9 mouse cellular contexts compared by ENCODE assay signal in genomic region chr2:54436736-54437500, GRCm38 (mm10). TPM values are rescaled to one million over a fixed set of nuclear protein-coding genes. Genes with fewer than 3 reads are reported as not detected.
DNase-seq lines count a peak whose midpoint lies in the region; ATAC-seq and TF ChIP-seq lines count a peak whose summit lies in the region.
"Had no signal": no experiment of that assay in that cellular context is flagged by ENCODE, and none has a peak within 500 bp of the region (broad histone marks: within the 10 kb centered on the region; RNA-seq: fewer than 3 reads in every experiment).

No protein-coding gene starts in this region.

- no peaks in the 10 kb centered on the region for H3K4me1 ChIP-seq in lung, embryonic 14.5 days (ENCODE audit: insufficient read depth)
- H3K4me1 ChIP-seq in embryonic facial prominence, embryonic 11.5 days (ENCODE audit: control insufficient read depth, insufficient read depth, low read length), result 0 out of 2 replicates have a peak, but pooled peaks cover 3% of the 10 kb centered on the region
- no peaks in the 10 kb centered on the region; the same call in 1 of the 2 replicates for H3K4me1 ChIP-seq in intestine, embryonic 16.5 days (ENCODE audit: control insufficient read depth, insufficient read depth, low read length)
- H3K4me1 ChIP-seq in stomach, postnatal 0 days (replicated peaks; ENCODE audit: control insufficient read depth, insufficient read depth), result no peaks in the 10 kb centered on the region

- peak; percentile 47; the same call in 1 of the 2 replicates for ATAC-seq in lung, embryonic 14.5 days (ENCODE audit: insufficient read depth)
- no peak; the same call in 1 of the 2 replicates for ATAC-seq in embryonic facial prominence, embryonic 11.5 days (replicated peaks; ENCODE audit: insufficient number of reproducible peaks, low FRiP score, low TSS enrichment, low read depth)
- ATAC-seq in intestine, embryonic 16.5 days, result peak; percentile 40
- ATAC-seq in stomach, postnatal 0 days (ENCODE audit: low FRiP score, low TSS enrichment), result no peak

- peak overlapping the region; percentile 46 for H3K4me3 ChIP-seq in lung, embryonic 14.5 days (ENCODE audit: low read depth, low read length)
- H3K4me3 ChIP-seq in embryonic facial prominence, embryonic 11.5 days (ENCODE audit: low read depth, low read length), result peak overlapping the region; percentile 50
- peak overlapping the region; percentile 46 for H3K4me3 ChIP-seq in intestine, embryonic 16.5 days (ENCODE audit: low read length)
- peak overlapping the region; percentile 35 for H3K4me3 ChIP-seq in stomach, postnatal 0 days (ENCODE audit: low read depth, low read length)
- H3K4me3 ChIP-seq: myocyte had no signal

- WGBS in lung, embryonic 14.5 days, result 2% methylated on average over 35 of the region's 42 CpGs
- WGBS in embryonic facial prominence, embryonic 11.5 days, result under 1% methylated on average over 41 of the region's 42 CpGs
- 2% methylated on average over 33 of the region's 42 CpGs for WGBS in intestine, embryonic 16.5 days
- 3% methylated on average over 36 of the region's 42 CpGs for WGBS in stomach, postnatal 0 days

- no peaks in the 10 kb centered on the region for H3K9me3 ChIP-seq in lung, embryonic 14.5 days (ENCODE audit: low read depth, low read length)
- H3K9me3 ChIP-seq in embryonic facial prominence, embryonic 11.5 days (replicated peaks; ENCODE audit: control insufficient read depth, low read length), result no peaks in the 10 kb centered on the region
- no peaks in the 10 kb centered on the region for H3K9me3 ChIP-seq in intestine, embryonic 16.5 days (ENCODE audit: control insufficient read depth, low read length)
- no peaks in the 10 kb centered on the region for H3K9me3 ChIP-seq in stomach, postnatal 0 days (ENCODE audit: control insufficient read depth, low read length)

- no peak overlapping the region for H3K9ac ChIP-seq in lung, embryonic 14.5 days
- peak overlapping the region; percentile 41 for H3K9ac ChIP-seq in embryonic facial prominence, embryonic 11.5 days (replicated peaks; ENCODE audit: low read length)
- H3K9ac ChIP-seq in intestine, embryonic 16.5 days (ENCODE audit: low read depth, low read length), result no peak overlapping the region
- no peak overlapping the region for H3K9ac ChIP-seq in stomach, postnatal 0 days (ENCODE audit: low read length)

- H3K27ac ChIP-seq in lung, embryonic 14.5 days (ENCODE audit: low read depth), result no peak overlapping the region
- H3K27ac ChIP-seq in embryonic facial prominence, embryonic 11.5 days (replicated peaks; ENCODE audit: low read depth, low read length), result no peak overlapping the region
- no peak overlapping the region for H3K27ac ChIP-seq in intestine, embryonic 16.5 days (ENCODE audit: low read length)
- no peak overlapping the region for H3K27ac ChIP-seq in stomach, postnatal 0 days (replicated peaks)

- peaks cover 34% of the 10 kb centered on the region for H3K27me3 ChIP-seq in lung, embryonic 14.5 days (ENCODE audit: insufficient read depth, low read length)
- peaks cover 12% of the 10 kb centered on the region for H3K27me3 ChIP-seq in embryonic facial prominence, embryonic 11.5 days (ENCODE audit: control insufficient read depth, insufficient read depth, low read length)
- peaks cover 27% of the 10 kb centered on the region for H3K27me3 ChIP-seq in intestine, embryonic 16.5 days (replicated peaks; ENCODE audit: control insufficient read depth, insufficient read depth, low read length)
- H3K27me3 ChIP-seq in stomach, postnatal 0 days (ENCODE audit: control insufficient read depth, insufficient read depth, low read length), result peaks cover 4% of the 10 kb centered on the region; the same call in 1 of the 2 replicates

- no peak for TF ChIP-seq CTCF in lung, embryonic 14.5 days (IDR thresholded peaks at IDR 0.05; ENCODE audit: low read depth)
- no peak for TF ChIP-seq CTCF in stomach, postnatal 0 days (IDR thresholded peaks at IDR 0.05; ENCODE audit: low read depth)

- H3K4me2 ChIP-seq in lung, embryonic 14.5 days, result peak overlapping the region; percentile 85
- peak overlapping the region; percentile 96 for H3K4me2 ChIP-seq in embryonic facial prominence, embryonic 11.5 days (ENCODE audit: low read depth, low read length)
- H3K4me2 ChIP-seq in intestine, embryonic 16.5 days (ENCODE audit: low read depth, low read length), result peak overlapping the region; percentile 81
- peak overlapping the region; percentile 62 for H3K4me2 ChIP-seq in stomach, postnatal 0 days (replicated peaks; ENCODE audit: low read depth)

- peak; percentile 28 for DNase-seq in lung, embryonic 14.5 days
- DNase-seq in lung, adult 18-20 months, result no peak
- DNase-seq in embryonic facial prominence, embryonic 11.5 days (ENCODE audit: low spot score), result peak; percentile 49
- peak; percentile 48 for DNase-seq in mesoderm, embryonic 11.5 days (ENCODE audit: low read depth, low spot score)
- DNase-seq in stomach, postnatal 0 days (ENCODE audit: low spot score), result no peak
- DNase-seq in thymus, postnatal 0 days (ENCODE audit: low spot score), result no peak
- no peak for DNase-seq in heart, adult 8-10 months (ENCODE audit: low spot score)

- H3K36me3 ChIP-seq in lung, embryonic 14.5 days (ENCODE audit: insufficient read depth), result no peaks in the 10 kb centered on the region
- H3K36me3 ChIP-seq in embryonic facial prominence, embryonic 11.5 days (replicated peaks; ENCODE audit: control insufficient read depth, insufficient read depth, low read depth, low read length), result no peaks in the 10 kb centered on the region
- no peaks in the 10 kb centered on the region for H3K36me3 ChIP-seq in intestine, embryonic 16.5 days (ENCODE audit: control insufficient read depth, insufficient read depth, low read length)
- no peaks in the 10 kb centered on the region for H3K36me3 ChIP-seq in stomach, postnatal 0 days (ENCODE audit: control insufficient read depth, insufficient read depth, low read length)

- TF ChIP-seq EP300 in stomach, postnatal 0 days (optimal IDR thresholded peaks at IDR 0.05), result no peak

RNA-seq across cellular contexts. Expression of gene Galnt13, which starts 0.8 kb away (rescaled TPM):
- 0.26 and 0.27 TPM in 2 replicates for polyA plus RNA-seq in lung, embryonic 14.5 days (2014; fragmentation: Nextera tagmentation; extraction: Ambion mirVana)
- polyA plus RNA-seq in embryonic facial prominence, embryonic 11.5 days (2014; fragmentation: Nextera tagmentation; extraction: Ambion mirVana), result 0.49 and 0.79 TPM in 2 replicates
- polyA plus RNA-seq in intestine, embryonic 16.5 days (2015; fragmentation: Nextera tagmentation; extraction: Ambion mirVana), result 0.23 and 0.50 TPM in 2 replicates
- polyA plus RNA-seq in stomach, postnatal 0 days (2015; fragmentation: Nextera tagmentation; extraction: Ambion mirVana), result 0.41 and 0.44 TPM in 2 replicates
- polyA plus RNA-seq in thymus, postnatal 0 days (2015; fragmentation: Nextera tagmentation; extraction: Ambion mirVana), result 0.06 and 0.12 TPM in 2 replicates
- total RNA-seq in heart, adult 8-10 months (2022), result under 1 TPM in 1 of 4 experiments, not detected in 3; 0.25 TPM
- polyA plus RNA-seq: myocyte had no signal

Comparison
In these comparisons a context has a peak if more than half of its experiments do, and no peak if none do; other contexts are left out.
1. DNase-seq: peak in lung, embryonic 14.5 days (single experiment), embryonic facial prominence, embryonic 11.5 days (single experiment) and mesoderm, embryonic 11.5 days (single experiment); none in lung, adult 18-20 months (0 of 2), stomach, postnatal 0 days (single experiment), thymus, postnatal 0 days (single experiment) and heart, adult 8-10 months (single experiment).
2. ATAC-seq: peak in lung, embryonic 14.5 days (single experiment) and intestine, embryonic 16.5 days (single experiment); none in embryonic facial prominence, embryonic 11.5 days (single experiment) and stomach, postnatal 0 days (single experiment).
3. Peak in every context shown above with its lines, with median percentiles within 50 percentile points of each other: H3K4me2 ChIP-seq and H3K4me3 ChIP-seq.